Mouse (Mus musculus): Measurements from ENCODE around the gene Hmga1b. TPM values are rescaled to one million over a fixed set of nuclear protein-coding genes. Genes with fewer than 3 reads are reported as not detected.
"Not testable (repeated sequence)": the region's sequence is repeated elsewhere in the genome, so short reads cannot be mapped to it uniquely, and the experiment has no call there.

Hmga1b gene
- polyA plus RNA-seq, 1 experiment from 2014 or later, result 8.9 TPM

- 15% methylated on average over 36 of the region's 36 CpGs for WGBS
- Histone ChIP-seq H3K27ac (peak overlapping the region; percentile 66), H3K4me3 (peak overlapping the region; percentile 68), H3K4me1 (replicated peaks) (peaks cover 38% of the 10 kb centered on the region), H3K9me3 (no peaks in the 10 kb centered on the region), H3K36me3 (0 out of 2 replicates have a peak, but pooled peaks cover 9% of the 10 kb centered on the region), H3K27me3 (ENCODE audit: insufficient read depth, poor library complexity, severe bottlenecking) (peaks cover 71% of the 10 kb centered on the region)
- no peak for DNase-seq (ENCODE audit: low spot score)
Measured at GRCm38 (mm10) chr11:120726243-120727168, 36.1 kb upstream of the Hmga1b start.

GRCm38 (mm10) chr11:120727169-120727527 lies 35.4 kb upstream of the Hmga1b start, which contains the start of gene Dcxr:
Gene Dcxr, minus strand, starts transcription at chr11:120727281.
- H3K9me3 ChIP-seq, result no peaks in the 10 kb centered on the region
- 0 out of 2 replicates have a peak, but pooled peaks cover 9% of the 10 kb centered on the region for H3K36me3 ChIP-seq
- WGBS, result under 1% methylated on average over 14 of the region's 14 CpGs
- peak within 1 kb of the TSS; percentile 68 for H3K4me3 ChIP-seq
- DNase-seq (ENCODE audit: low spot score), result peak; percentile 90
- H3K27me3 ChIP-seq (ENCODE audit: insufficient read depth, poor library complexity, severe bottlenecking), result peaks cover 69% of the 10 kb centered on the region
- H3K27ac ChIP-seq, result peak within 1 kb of the TSS; percentile 66
- peaks cover 32% of the 10 kb centered on the region for H3K4me1 ChIP-seq (replicated peaks)

GRCm38 (mm10) chr11:120727564-120727963 lies 35.0 kb upstream of the Hmga1b start:
- H3K27me3 ChIP-seq (ENCODE audit: insufficient read depth, poor library complexity, severe bottlenecking), result peaks cover 65% of the 10 kb centered on the region
- 0 out of 2 replicates have a peak, but pooled peaks cover 9% of the 10 kb centered on the region for H3K36me3 ChIP-seq
- peaks cover 28% of the 10 kb centered on the region for H3K4me1 ChIP-seq (replicated peaks)
- H3K9me3 ChIP-seq, result no peaks in the 10 kb centered on the region
- peak overlapping the region; percentile 68; the same call in 1 of the 2 replicates for H3K4me3 ChIP-seq
- WGBS, result 62% methylated on average over 12 of the region's 12 CpGs
- DNase-seq (ENCODE audit: low spot score), result no peak
- no peak overlapping the region for H3K27ac ChIP-seq

- 70% methylated on average over 11 of the region's 11 CpGs for WGBS
- H3K36me3 ChIP-seq, result 0 out of 2 replicates have a peak, but pooled peaks cover 5% of the 10 kb centered on the region
- peak overlapping the region; percentile 64 for H3K27ac ChIP-seq
- DNase-seq (ENCODE audit: low spot score), result no peak
- peak overlapping the region; percentile 36 for H3K4me3 ChIP-seq
- no peaks in the 10 kb centered on the region for H3K9me3 ChIP-seq
- peaks cover 26% of the 10 kb centered on the region for H3K4me1 ChIP-seq (replicated peaks)
- H3K27me3 ChIP-seq (ENCODE audit: insufficient read depth, poor library complexity, severe bottlenecking), result peaks cover 58% of the 10 kb centered on the region
Measured at GRCm38 (mm10) chr11:120728530-120729240, 33.9 kb upstream of the Hmga1b start.

GRCm38 (mm10) chr11:120729432-120730050 lies 33.1 kb upstream of the Hmga1b start:
- 2% methylated on average over 17 of the region's 21 CpGs for WGBS
- not testable (repeated sequence) for H3K36me3 ChIP-seq, H3K9me3 ChIP-seq
- peaks cover 57% of the 10 kb centered on the region for H3K27me3 ChIP-seq (ENCODE audit: insufficient read depth, poor library complexity, severe bottlenecking)
- peak overlapping the region; percentile 64 for H3K27ac ChIP-seq
- peak overlapping the region; percentile 36 for H3K4me3 ChIP-seq
- peak; percentile 56 for DNase-seq (ENCODE audit: low spot score)
- H3K4me1 ChIP-seq (replicated peaks), result peaks cover 26% of the 10 kb centered on the region

GRCm38 (mm10) chr11:120730331-120730870 lies 32.2 kb upstream of the Hmga1b start:
- Histone ChIP-seq H3K27ac (no peak overlapping the region), H3K27me3 (ENCODE audit: insufficient read depth, poor library complexity, severe bottlenecking) (peaks cover 51% of the 10 kb centered on the region), H3K9me3 (no peaks in the 10 kb centered on the region), H3K4me3 (no peak overlapping the region), H3K36me3 (0 out of 2 replicates have a peak, but pooled peaks cover 2% of the 10 kb centered on the region), H3K4me1 (replicated peaks) (peaks cover 26% of the 10 kb centered on the region)
- 87% methylated on average over 10 of the region's 10 CpGs for WGBS
- DNase-seq (ENCODE audit: low spot score), result no peak

- 97% methylated on average over 1 of the region's 1 CpGs for WGBS
Measured at GRCm38 (mm10) chr11:120731395-120731794, 31.2 kb upstream of the Hmga1b start.

GRCm38 (mm10) chr11:120731858-120732680 lies 30.5 kb upstream of the Hmga1b start, which contains the start of gene Cbr2:
Gene Cbr2, minus strand, starts transcription at chr11:120732114.
- Histone ChIP-seq H3K4me3 (no peak within 1 kb of the TSS), H3K9me3 (no peaks in the 10 kb centered on the region), H3K36me3 (no peaks in the 10 kb centered on the region), H3K27me3 (ENCODE audit: insufficient read depth, poor library complexity, severe bottlenecking) (peaks cover 39% of the 10 kb centered on the region), H3K27ac (no peak within 1 kb of the TSS), H3K4me1 (replicated peaks) (peaks cover 15% of the 10 kb centered on the region)
- DNase-seq (ENCODE audit: low spot score), result no peak
- 81% methylated on average over 12 of the region's 12 CpGs for WGBS

More at GRCm38 (mm10) chr11:120731395-120731794, 31.2 kb upstream of the Hmga1b start:
- peaks cover 21% of the 10 kb centered on the region for H3K4me1 ChIP-seq (replicated peaks)
- no peaks in the 10 kb centered on the region for H3K36me3 ChIP-seq
- H3K27me3 ChIP-seq (ENCODE audit: insufficient read depth, poor library complexity, severe bottlenecking), result peaks cover 41% of the 10 kb centered on the region
- no peak overlapping the region for H3K27ac ChIP-seq
- no peak for DNase-seq (ENCODE audit: low spot score)
- no peaks in the 10 kb centered on the region for H3K9me3 ChIP-seq
- no peak overlapping the region for H3K4me3 ChIP-seq

GRCm38 (mm10) chr11:120733521-120733920 lies 29.1 kb upstream of the Hmga1b start:
- peaks cover 10% of the 10 kb centered on the region for H3K4me1 ChIP-seq (replicated peaks)
- no peak for DNase-seq (ENCODE audit: low spot score)
- WGBS, result 63% methylated on average over 6 of the region's 6 CpGs
- no peak overlapping the region for H3K4me3 ChIP-seq
- no peaks in the 10 kb centered on the region for H3K9me3 ChIP-seq
- H3K36me3 ChIP-seq, result no peaks in the 10 kb centered on the region
- H3K27me3 ChIP-seq (ENCODE audit: insufficient read depth, poor library complexity, severe bottlenecking), result peaks cover 32% of the 10 kb centered on the region
- H3K27ac ChIP-seq, result no peak overlapping the region

- Histone ChIP-seq H3K27ac (no peak overlapping the region), H3K4me1 (replicated peaks) (no peaks in the 10 kb centered on the region), H3K9me3 (no peaks in the 10 kb centered on the region), H3K27me3 (ENCODE audit: insufficient read depth, poor library complexity, severe bottlenecking) (peaks cover 9% of the 10 kb centered on the region; the same call in 1 of the 2 replicates), H3K36me3 (no peaks in the 10 kb centered on the region), H3K4me3 (no peak overlapping the region)
- 75% methylated on average over 6 of the region's 6 CpGs for WGBS
- no peak for DNase-seq (ENCODE audit: low spot score)
Measured at GRCm38 (mm10) chr11:120736424-120736823, 26.2 kb upstream of the Hmga1b start.

- WGBS, result 92% methylated on average over 5 of the region's 5 CpGs
- Histone ChIP-seq H3K4me3 (no peak overlapping the region), H3K4me1 (replicated peaks) (no peaks in the 10 kb centered on the region), H3K36me3 (no peaks in the 10 kb centered on the region), H3K27ac (no peak overlapping the region), H3K9me3 (no peaks in the 10 kb centered on the region), H3K27me3 (ENCODE audit: insufficient read depth, poor library complexity, severe bottlenecking) (no peaks in the 10 kb centered on the region)
- DNase-seq (ENCODE audit: low spot score), result no peak
Measured at GRCm38 (mm10) chr11:120740981-120741380, 21.6 kb upstream of the Hmga1b start.

Data from hindbrain, embryonic 10.5 days (tissue).